Mouse (Mus musculus): ENCODE measurements at regions not wholly inside any gene's neighbourhood (a gene's known extent, or its start where the extent isn't known, plus 50 kb on each side); places are given as distances from the start of the nearest gene placed in this dataset.

GRCm38 (mm10) chr12:96201855-96202254 lies 509.8 kb downstream of the Flrt2 start:
- in situ Hi-C loops (cut with MboI, MseI): no loop called here

- in situ Hi-C loops (cut with MboI, MseI): no loop called here
Observed at GRCm38 (mm10) chr12:96226446-96226845, 534.4 kb downstream of the Flrt2 start.

GRCm38 (mm10) chr12:96228714-96229113 lies 536.7 kb downstream of the Flrt2 start:
- in situ Hi-C loops (cut with MboI, MseI): no loop called here

- in situ Hi-C loops (cut with MboI, MseI): no loop called here
Observed at GRCm38 (mm10) chr12:96235510-96235909, 543.5 kb downstream of the Flrt2 start.

GRCm38 (mm10) chr12:96235996-96236525 lies 544.0 kb downstream of the Flrt2 start:
- in situ Hi-C loops (cut with MboI, MseI): no loop called here

- in situ Hi-C loops (cut with MboI, MseI): no loop called here
Observed at GRCm38 (mm10) chr12:96239642-96240041, 547.6 kb downstream of the Flrt2 start.

- in situ Hi-C loops (cut with MboI, MseI): loop anchor here (10.0 kb wide), 1 partner anchor 687 kb away; no protein-coding TSS in a partner anchor
Observed at GRCm38 (mm10) chr12:96261978-96262377, 570.0 kb downstream of the Flrt2 start.

- in situ Hi-C loops (cut with MboI, MseI): no loop called here
Observed at GRCm38 (mm10) chr12:96275894-96276293, 583.9 kb downstream of the Flrt2 start.

- in situ Hi-C loops (cut with MboI, MseI): no loop called here
Observed at GRCm38 (mm10) chr12:96311137-96311536, 619.1 kb downstream of the Flrt2 start.

GRCm38 (mm10) chr12:96323061-96323786 lies 631.2 kb downstream of the Flrt2 start:
- in situ Hi-C loops (cut with MboI, MseI): no loop called here

- in situ Hi-C loops (cut with MboI, MseI): no loop called here
Observed at GRCm38 (mm10) chr12:96351143-96351542, 659.1 kb downstream of the Flrt2 start.

GRCm38 (mm10) chr12:96378924-96379323 lies 686.9 kb downstream of the Flrt2 start:
- in situ Hi-C loops (cut with MboI, MseI): no loop called here

GRCm38 (mm10) chr12:96419104-96419503 lies 727.1 kb downstream of the Flrt2 start:
- in situ Hi-C loops (cut with MboI, MseI): no loop called here

GRCm38 (mm10) chr12:96419567-96419966 lies 727.5 kb downstream of the Flrt2 start:
- in situ Hi-C loops (cut with MboI, MseI): no loop called here

- in situ Hi-C loops (cut with MboI, MseI): no loop called here
Observed at GRCm38 (mm10) chr12:96427589-96427988, 735.6 kb downstream of the Flrt2 start.

- in situ Hi-C loops (cut with MboI, MseI): no loop called here
Observed at GRCm38 (mm10) chr12:96442546-96442945, 750.5 kb downstream of the Flrt2 start.

GRCm38 (mm10) chr12:96453374-96453773 lies 761.3 kb downstream of the Flrt2 start:
- in situ Hi-C loops (cut with MboI, MseI): no loop called here

GRCm38 (mm10) chr12:96476344-96476743 lies 784.3 kb downstream of the Flrt2 start:
- in situ Hi-C loops (cut with MboI, MseI): no loop called here

- in situ Hi-C loops (cut with MboI, MseI): no loop called here
Observed at GRCm38 (mm10) chr12:96488448-96488960, 796.5 kb downstream of the Flrt2 start.

GRCm38 (mm10) chr12:96509658-96510057 lies 817.6 kb downstream of the Flrt2 start:
- in situ Hi-C loops (cut with MboI, MseI): loop anchor here (10.0 kb wide), 1 partner anchor 1705 kb away; no protein-coding TSS in a partner anchor

- in situ Hi-C loops (cut with MboI, MseI): no loop called here
Observed at GRCm38 (mm10) chr12:96558824-96559223, 866.8 kb downstream of the Flrt2 start.

- in situ Hi-C loops (cut with MboI, MseI): no loop called here
Observed at GRCm38 (mm10) chr12:96594845-96595244, 902.8 kb downstream of the Flrt2 start.

GRCm38 (mm10) chr12:96615134-96615533 lies 923.1 kb downstream of the Flrt2 start:
- in situ Hi-C loops (cut with MboI, MseI): no loop called here

Measured in T-helper 2 cell (primary cell).